In genomic region chr16:4068588-4068987, GRCm38 (mm10) we compare ENCODE assay signal across 8 mouse cellular contexts. TPM values are rescaled to one million over a fixed set of nuclear protein-coding genes. Genes with fewer than 3 reads are reported as not detected.
A peak's percentile ranks its signal among the peaks of the same experiment; 100 is the strongest.
DNase-seq lines count a peak whose midpoint lies in the region; ATAC-seq and TF ChIP-seq lines count a peak whose summit lies in the region.

No protein-coding gene starts in this region.

- TF ChIP-seq POLR2A in MEL (IDR thresholded peaks at IDR 0.05; ENCODE audit: control insufficient read depth in 1 of 2, insufficient read depth in 1 of 2, low read depth in 1 of 2, low read length in 2 of 2, poor library complexity in 1 of 2): no peak
- no peak for TF ChIP-seq POLR2A in cortical plate, adult 2 months (IDR thresholded peaks at IDR 0.05; ENCODE audit: extremely low read depth, insufficient read depth, low read length)

- H3K27me3 ChIP-seq in MEL (ENCODE audit: control insufficient read depth in 1 of 2, insufficient read depth in 2 of 2, low read length in 2 of 2): no peaks in the 10 kb centered on the region
- H3K27me3 ChIP-seq in midbrain, postnatal 0 days (ENCODE audit: insufficient read depth, low read length): no peaks in the 10 kb centered on the region

- peak; percentile 59 for DNase-seq in layer of hippocampus, adult 11-12 months (ENCODE audit: low spot score)
- DNase-seq in layer of hippocampus, adult 9-10 months (ENCODE audit: low spot score): no peak
- peak; percentile 55 for DNase-seq in MEL (ENCODE audit: low read depth, low spot score)
- DNase-seq in heart, postnatal 25 days (ENCODE audit: low spot score): peak; percentile 19
- DNase-seq in left cerebral cortex, postnatal 4 days: peak; percentile 65
- DNase-seq in midbrain, postnatal 0 days (ENCODE audit: low spot score): peak; percentile 37
- DNase-seq in thymus, postnatal 14 days: peak; percentile 70

- intact Hi-C loops in heart, postnatal 25 days (cut with DNase I): no loop called here
- intact Hi-C loops in left cerebral cortex, postnatal 4 days (cut with DNase I): no loop called here

- H3K79me2 ChIP-seq in MEL (ENCODE audit: control insufficient read depth, insufficient read depth, low read length, poor library complexity): peaks cover 10% of the 10 kb centered on the region

- peak; percentile 69 for TF ChIP-seq RAD21 in MEL (IDR thresholded peaks at IDR 0.05; ENCODE audit: low read depth, low read length)

- no peak for TF ChIP-seq EP300 in MEL (IDR thresholded peaks at IDR 0.05; ENCODE audit: low read depth in 1 of 2, low read length in 2 of 2)

- H3K9ac ChIP-seq in MEL (ENCODE audit: control insufficient read depth, low read depth, low read length, poor library complexity, severe bottlenecking): no peak overlapping the region
- H3K9ac ChIP-seq in midbrain, postnatal 0 days (replicated peaks; ENCODE audit: low read length, poor library complexity, severe bottlenecking): no peak overlapping the region

- 63% methylated on average over 8 of the region's 8 CpGs for WGBS in midbrain, postnatal 0 days

- no peak overlapping the region for H3K4me2 ChIP-seq in midbrain, postnatal 0 days (ENCODE audit: low read depth, low read length, poor library complexity, severe bottlenecking)

- no peak overlapping the region for H3K27ac ChIP-seq in MEL (ENCODE audit: control insufficient read depth, low read depth, low read length)
- H3K27ac ChIP-seq in cortical plate, adult 2 months (ENCODE audit: insufficient read depth, low read length): no peak overlapping the region
- H3K27ac ChIP-seq in midbrain, postnatal 0 days (ENCODE audit: low read depth, low read length): no peak overlapping the region

- H3K36me3 ChIP-seq in MEL (ENCODE audit: control insufficient read depth in 1 of 2, insufficient read depth in 2 of 2, low read length in 2 of 2): peaks cover 4 to 16% of the 10 kb centered on the region in 2 experiments; a peak in 3 of 4 replicates
- H3K36me3 ChIP-seq in midbrain, postnatal 0 days (ENCODE audit: insufficient read depth, low read length): peaks cover 39% of the 10 kb centered on the region

- no peak overlapping the region for H3K4me3 ChIP-seq in MEL (ENCODE audit: control insufficient read depth in 1 of 2, insufficient read depth in 1 of 2, low read depth in 2 of 2, low read length in 2 of 2)
- H3K4me3 ChIP-seq in cortical plate, adult 2 months (ENCODE audit: insufficient read depth, low read length): no peak overlapping the region
- H3K4me3 ChIP-seq in midbrain, postnatal 0 days (ENCODE audit: low read depth, low read length): no peak overlapping the region

- ATAC-seq in midbrain, postnatal 0 days (ENCODE audit: low FRiP score): no peak

- H3K9me3 ChIP-seq in MEL (replicated peaks; ENCODE audit: insufficient read depth, low read length): no peaks in the 10 kb centered on the region
- no peaks in the 10 kb centered on the region for H3K9me3 ChIP-seq in midbrain, postnatal 0 days (ENCODE audit: low read length)

- TF ChIP-seq CTCF in MEL (IDR thresholded peaks at IDR 0.05 in 2 of 3, conservative IDR thresholded peaks at IDR 0.05 in 1 of 3; ENCODE audit: control insufficient read depth in 1 of 3, insufficient read depth in 1 of 3, low read depth in 2 of 3, low read length in 3 of 3, poor library complexity in 1 of 3, severe bottlenecking in 1 of 3): peak; percentile 73 to 78 (median 77)
- peak; percentile 51 for TF ChIP-seq CTCF in cortical plate, adult 2 months (IDR thresholded peaks at IDR 0.05; ENCODE audit: extremely low read depth, insufficient read depth, low read length)
- TF ChIP-seq CTCF in midbrain, postnatal 0 days (IDR thresholded peaks at IDR 0.05): peak; percentile 77

- H3K4me1 ChIP-seq in MEL (ENCODE audit: control insufficient read depth in 1 of 2, insufficient read depth in 2 of 2, low read length in 2 of 2): no peaks in the 10 kb centered on the region
- H3K4me1 ChIP-seq in cortical plate, adult 2 months (ENCODE audit: control insufficient read depth, insufficient read depth, low read length): no peaks in the 10 kb centered on the region
- H3K4me1 ChIP-seq in midbrain, postnatal 0 days (ENCODE audit: insufficient read depth, low read length): no peaks in the 10 kb centered on the region

TF ChIP-seq in MEL, 35 proteins besides CTCF, POLR2A, EP300 and RAD21:
- TF ChIP-seq SMC3 (IDR thresholded peaks at IDR 0.05; ENCODE audit: low read depth, low read length) (peak; percentile 74), ZC3H11A (IDR thresholded peaks at IDR 0.05; ENCODE audit: low read depth, low read length) (peak; percentile 64), ZMIZ1 (IDR thresholded peaks at IDR 0.05; ENCODE audit: low read depth, low read length) (no peak)

RNA-seq across cellular contexts. Expression of gene Trap1, which starts 9.0 kb away (rescaled TPM):
- 120 and 128 TPM in 2 replicates for total RNA-seq in MEL (2012; rRNA removed)
- 100 to 1,000 TPM; 214 to 299 TPM for polyA plus RNA-seq in MEL (2012; ENCODE audit: insufficient read depth in 1 of 2, insufficient read length in 2 of 2, low read depth in 1 of 2, low replicate concordance in 2 of 2, missing spikeins in 1 of 2)
- polyA plus RNA-seq in cortical plate, adult 2 months (2012; rRNA removed): 75.8 and 77.7 TPM in 2 replicates
- total RNA-seq in heart, postnatal 25 days (2021): 100 to 1,000 TPM; 144 to 148 TPM
- total RNA-seq in left cerebral cortex, postnatal 4 days (2021): 10 to 100 TPM; 57.3 to 63.1 TPM
- total RNA-seq in midbrain, postnatal 0 days (2014; rRNA removed): 37.7 and 50.3 TPM in 2 replicates
- 45.0 and 53.1 TPM in 2 replicates for polyA plus RNA-seq in midbrain, postnatal 0 days (2015; fragmentation: Nextera tagmentation; extraction: Ambion mirVana)

RNA-seq across cellular contexts. Expression of gene Dnase1, which starts 31.8 kb away (rescaled TPM):
- total RNA-seq in MEL (2012; rRNA removed): 0.42 and 0.81 TPM in 2 replicates
- polyA plus RNA-seq in MEL (2012; ENCODE audit: insufficient read depth in 1 of 2, insufficient read length in 2 of 2, low read depth in 1 of 2, low replicate concordance in 2 of 2, missing spikeins in 1 of 2): 1 to 10 TPM in 1 of 2 experiments, not detected in 1; 7.7 TPM
- not detected in 2 replicates for polyA plus RNA-seq in cortical plate, adult 2 months (2012; rRNA removed)
- not detected for total RNA-seq in heart, postnatal 25 days (2021)
- not detected for total RNA-seq in left cerebral cortex, postnatal 4 days (2021)
- not detected in 2 replicates for total RNA-seq in midbrain, postnatal 0 days (2014; rRNA removed)
- polyA plus RNA-seq in midbrain, postnatal 0 days (2015; fragmentation: Nextera tagmentation; extraction: Ambion mirVana): 2.0 and 3.3 TPM in 2 replicates
